In genomic region chr13:98953830-98954229, GRCm38 (mm10) we compare ENCODE assay signal across 20 mouse cellular contexts. TPM values are rescaled to one million over a fixed set of nuclear protein-coding genes. Genes with fewer than 3 reads are reported as not detected.
DNase-seq lines count a peak whose midpoint lies in the region; ATAC-seq lines count a peak whose summit lies in the region.
"Had no signal": no experiment of that assay in that cellular context is flagged by ENCODE, and none has a peak within 500 bp of the region (broad histone marks: within the 10 kb centered on the region; RNA-seq: fewer than 3 reads in every experiment).

No protein-coding gene starts in this region.

- H3K9ac ChIP-seq in hindbrain, embryonic 14.5 days: no peak overlapping the region
- H3K9ac ChIP-seq in hindbrain, embryonic 13.5 days: no peak overlapping the region

- no peaks in the 10 kb centered on the region for H3K36me3 ChIP-seq in hindbrain, embryonic 14.5 days (replicated peaks; ENCODE audit: control insufficient read depth, insufficient read depth)
- no peaks in the 10 kb centered on the region for H3K36me3 ChIP-seq in hindbrain, embryonic 13.5 days

- no peak overlapping the region for H3K27ac ChIP-seq in hindbrain, embryonic 14.5 days
- no peak overlapping the region for H3K27ac ChIP-seq in hindbrain, embryonic 13.5 days
- H3K27ac ChIP-seq: layer of hippocampus, adult 2 months had no signal

- no peak for ATAC-seq in hindbrain, embryonic 14.5 days (ENCODE audit: low FRiP score)
- ATAC-seq in hindbrain, embryonic 13.5 days (ENCODE audit: low FRiP score): no peak
- ATAC-seq: CD4-positive, CD25-positive, alpha-beta regulatory T cell, adult 4 months; inflammation-experienced regulatory T-cells, adult 6 months had no signal

- no peaks in the 10 kb centered on the region for H3K9me3 ChIP-seq in hindbrain, embryonic 14.5 days (ENCODE audit: control insufficient read depth, low read length)
- H3K9me3 ChIP-seq in hindbrain, embryonic 13.5 days: no peaks in the 10 kb centered on the region

- H3K4me1 ChIP-seq in hindbrain, embryonic 14.5 days (replicated peaks; ENCODE audit: control insufficient read depth, insufficient read depth, low read length): no peaks in the 10 kb centered on the region
- H3K4me1 ChIP-seq in hindbrain, embryonic 13.5 days (replicated peaks): 0 out of 2 replicates have a peak, but pooled peaks cover 5% of the 10 kb centered on the region

- no peaks in the 10 kb centered on the region for H3K27me3 ChIP-seq in hindbrain, embryonic 14.5 days (ENCODE audit: control insufficient read depth, insufficient read depth, low read length)
- no peaks in the 10 kb centered on the region for H3K27me3 ChIP-seq in hindbrain, embryonic 13.5 days

- DNase-seq in hindbrain, embryonic 14.5 days (ENCODE audit: low spot score): peak; percentile 32
- peak; percentile 80 for DNase-seq in Muller cell, postnatal 12 days (ENCODE audit: inconsistent ontology term)
- DNase-seq in cerebellum, adult 18-20 months: peak; percentile 21 to 28
- DNase-seq in layer of hippocampus, postnatal 14 days (ENCODE audit: low spot score in 2 of 2): peak; percentile 12 to 28
- DNase-seq in urinary bladder, postnatal 10 days (ENCODE audit: low spot score): no peak
- no peak for DNase-seq in urinary bladder, adult 2 months (ENCODE audit: low spot score)
- no peak for DNase-seq in gastrocnemius, postnatal 14 days
- DNase-seq: embryo, embryonic 11 days; liver; retina, postnatal 1 day had no signal

- intact Hi-C loops in gastrocnemius, postnatal 14 days (cut with DNase I; ENCODE audit: low total_unique reads): no loop called here

- H3K4me3 ChIP-seq in hindbrain, embryonic 14.5 days (replicated peaks; ENCODE audit: low read length): no peak overlapping the region
- H3K4me3 ChIP-seq in hindbrain, embryonic 13.5 days: no peak overlapping the region
- H3K4me3 ChIP-seq: layer of hippocampus, adult 2 months had no signal

- no peak overlapping the region for H3K4me2 ChIP-seq in hindbrain, embryonic 14.5 days (replicated peaks)
- no peak overlapping the region for H3K4me2 ChIP-seq in hindbrain, embryonic 13.5 days

- 82% methylated on average over 5 of the region's 5 CpGs for WGBS in hindbrain, embryonic 14.5 days
- 83% methylated on average over 5 of the region's 5 CpGs for WGBS in hindbrain, embryonic 13.5 days

RNA-seq across cellular contexts. Expression of gene Tnpo1, which starts 27.6 kb away (rescaled TPM):
- polyA plus RNA-seq in hindbrain, embryonic 14.5 days (2014; fragmentation: Nextera tagmentation; extraction: Ambion mirVana): 47.9 and 50.0 TPM in 2 replicates
- 59.5 and 62.5 TPM in 2 replicates for polyA plus RNA-seq in hindbrain, embryonic 13.5 days (2015; fragmentation: Nextera tagmentation; extraction: Ambion mirVana)
- 10 to 100 TPM; 62.3 to 75.3 TPM for total RNA-seq in layer of hippocampus, postnatal 14 days (2021)
- polyA plus RNA-seq in urinary bladder, adult 2 months (2012; rRNA removed): 31.0 and 31.3 TPM in 2 replicates
- 10 to 100 TPM; 46.9 to 47.0 TPM for total RNA-seq in gastrocnemius, postnatal 14 days (2021)

RNA-seq across cellular contexts. Expression of gene 1700024P04Rik, which starts 30.5 kb away (rescaled TPM):
- not detected in 2 replicates for polyA plus RNA-seq in hindbrain, embryonic 14.5 days (2014; fragmentation: Nextera tagmentation; extraction: Ambion mirVana)
- not detected in 2 replicates for polyA plus RNA-seq in hindbrain, embryonic 13.5 days (2015; fragmentation: Nextera tagmentation; extraction: Ambion mirVana)
- total RNA-seq in layer of hippocampus, postnatal 14 days (2021): not detected
- polyA plus RNA-seq in urinary bladder, adult 2 months (2012; rRNA removed): not detected in 2 replicates
- total RNA-seq in gastrocnemius, postnatal 14 days (2021): not detected
- total RNA-seq: adrenal gland, postnatal 4 days; gastrocnemius, postnatal 4 days; layer of hippocampus, adult 2 months had no signal
- polyA plus RNA-seq: CD4-positive, CD25-positive, alpha-beta regulatory T cell, adult 4 months; heart, postnatal 0 days; inflammation-experienced regulatory T-cells, adult 6 months; lung, embryonic 16.5 days; neural tube, embryonic 11.5 days; stomach, embryonic 14.5 days had no signal

Comparison
In these comparisons a context has a peak if more than half of its experiments do, and no peak if none do; other contexts are left out.
1. DNase-seq: peak in hindbrain, embryonic 14.5 days (single experiment), Muller cell, postnatal 12 days (single experiment), cerebellum, adult 18-20 months (2 of 2) and layer of hippocampus, postnatal 14 days (2 of 2); none in urinary bladder, postnatal 10 days (single experiment), urinary bladder, adult 2 months (single experiment) and gastrocnemius, postnatal 14 days (single experiment).